Mouse (Mus musculus) cerebellum, adult 2 months (tissue): Measurements from ENCODE around the gene Pou5f1. TPM values are rescaled to one million over a fixed set of nuclear protein-coding genes. Genes with fewer than 3 reads are reported as not detected.

ENCODE experiments used
- DNase-seq, 2 experiments: peaks; one replicate each; pipeline ENCODE4 v3.0.0; 2021
- H3K27ac ChIP-seq: fragments of 200-500 bp; 2 replicates; pipeline ENCODE4 v1.5.1; 2012; ENCODE audit warnings: low read length, control low read depth, inconsistent platforms; ENCODE audit not compliant: insufficient read depth
- H3K27me3 ChIP-seq: fragments of 200-500 bp; 2 replicates; pipeline ENCODE4 v1.6.1; 2012; ENCODE audit warnings: inconsistent platforms, mild to moderate bottlenecking, low read length, moderate library complexity; ENCODE audit not compliant: control insufficient read depth, insufficient read depth
- H3K4me1 ChIP-seq: fragments of 200-500 bp; 2 replicates; pipeline ENCODE4 v1.6.1; 2011; ENCODE audit warnings: low read length; ENCODE audit not compliant: control insufficient read depth, insufficient read depth
- H3K4me3 ChIP-seq: fragments of 200-500 bp; replicated peaks from 2 replicates; pipeline ENCODE3; 2011; ENCODE audit warnings: mild to moderate bottlenecking, low read depth, low read length, control low read depth; ENCODE audit not compliant: insufficient read depth
- CTCF ChIP-seq: fragments of 200-500 bp; IDR thresholded peaks from 2 replicates; pipeline ENCODE4 v1.5.1; 2011; ENCODE audit warnings: low read depth, mild to moderate bottlenecking, control low read depth, low read length, moderate library complexity, borderline replicate concordance; ENCODE audit not compliant: insufficient read depth
- POLR2A ChIP-seq: fragments of 200-500 bp; IDR thresholded peaks from 2 replicates; pipeline ENCODE4 v1.6.1; 2011; ENCODE audit warnings: low read length, control low read depth, borderline replicate concordance; ENCODE audit not compliant: insufficient read depth
- WGBS: fragments of 180-500 bp; shearing (Covaris S2); methylation state at CpG from one replicate; pipeline ENCODE4 v1.1.7; 2018; 5-methylcytosine and 5-hydroxymethylcytosine counted together
- polyA plus RNA-seq: library from polyadenylated mRNA; depleted of rRNA; stranded (reverse); fragments of >200 nt; gene quantifications from 2 replicates; pipeline ENCODE4 v1.2.3, GENCODE M21; 2012

Gene Pou5f1
- polyA plus RNA-seq, 1 experiment, result not detected

- TF ChIP-seq POLR2A, result no peak
- no peak for TF ChIP-seq CTCF
- H3K27me3 ChIP-seq, result no peaks in the 10 kb centered on the region
- no peaks in the 10 kb centered on the region for H3K4me1 ChIP-seq
- H3K4me3 ChIP-seq, result peak within 1 kb of the TSS; percentile 73
- no peak within 1 kb of the TSS for H3K27ac ChIP-seq
- DNase-seq, result peak; percentile 93 to 95
- WGBS, result under 1% methylated on average over 67 of the region's 67 CpGs
These were observed 11.1 kb downstream of the Pou5f1 start, which contains the start of the genes Tcf19 and Cchcr1 for GRCm38 (mm10) chr17:35516652-35517500. Tcf19 (minus strand) TSS chr17:35516824. Cchcr1 (plus strand) TSS chr17:35517100.

GRCm38 (mm10) chr17:35517526-35517925 is 11.7 kb downstream of the Pou5f1 start:
- Histone ChIP-seq H3K27me3 (no peaks in the 10 kb centered on the region), H3K4me3 (no peak overlapping the region), H3K27ac (no peak overlapping the region), H3K4me1 (no peaks in the 10 kb centered on the region)
- TF ChIP-seq CTCF (no peak), POLR2A (no peak)
- peak in 1 of 2 experiments; percentile 21 for DNase-seq
- 3% methylated on average over 12 of the region's 12 CpGs for WGBS

- H3K27ac ChIP-seq, result no peak overlapping the region
- WGBS, result 22% methylated on average over 9 of the region's 9 CpGs
- no peak overlapping the region for H3K4me3 ChIP-seq
- no peaks in the 10 kb centered on the region for H3K27me3 ChIP-seq
- no peak for DNase-seq
- TF ChIP-seq CTCF (no peak), POLR2A (no peak)
- no peaks in the 10 kb centered on the region for H3K4me1 ChIP-seq
These were observed 18.5 kb downstream of the Pou5f1 start for GRCm38 (mm10) chr17:35524354-35524753.

- 72% methylated on average over 8 of the region's 8 CpGs for WGBS
- no peak for DNase-seq
- Histone ChIP-seq H3K4me3 (no peak overlapping the region), H3K4me1 (peaks cover 2% of the 10 kb centered on the region; the same call in 1 of the 2 replicates), H3K27ac (no peak overlapping the region), H3K27me3 (no peaks in the 10 kb centered on the region)
- TF ChIP-seq POLR2A (no peak), CTCF (no peak)
These were observed 20.8 kb downstream of the Pou5f1 start for GRCm38 (mm10) chr17:35526644-35527043.

GRCm38 (mm10) chr17:35532360-35532759 is 26.5 kb downstream of the Pou5f1 start:
- no peak for DNase-seq
- Histone ChIP-seq H3K27ac (no peak overlapping the region), H3K4me3 (no peak overlapping the region), H3K27me3 (no peaks in the 10 kb centered on the region), H3K4me1 (peaks cover 3% of the 10 kb centered on the region; the same call in 1 of the 2 replicates)
- 38% methylated on average over 3 of the region's 3 CpGs for WGBS
- no peak for TF ChIP-seq POLR2A
- TF ChIP-seq CTCF, result no peak

GRCm38 (mm10) chr17:35532901-35533300 is 27.1 kb downstream of the Pou5f1 start, which contains the start of gene Psors1c2:
Psors1c2 (plus strand) TSS chr17:35533201.
- 58% methylated on average over 7 of the region's 7 CpGs for WGBS
- no peak within 1 kb of the TSS for H3K4me3 ChIP-seq

GRCm38 (mm10) chr17:35534343-35534742 is 28.5 kb downstream of the Pou5f1 start:
- H3K4me3 ChIP-seq, result no peak overlapping the region
- WGBS, result 8% methylated on average over 6 of the region's 6 CpGs
- peaks cover 3% of the 10 kb centered on the region; the same call in 1 of the 2 replicates for H3K4me1 ChIP-seq
- DNase-seq, result peak; percentile 77 to 81
- TF ChIP-seq CTCF (peak; percentile 85), POLR2A (no peak)
- no peak overlapping the region for H3K27ac ChIP-seq
- H3K27me3 ChIP-seq, result no peaks in the 10 kb centered on the region

More at GRCm38 (mm10) chr17:35532901-35533300, 27.1 kb downstream of the Pou5f1 start, which contains the start of gene Psors1c2:
- no peaks in the 10 kb centered on the region for H3K27me3 ChIP-seq
- H3K27ac ChIP-seq, result no peak within 1 kb of the TSS
- H3K4me1 ChIP-seq, result peaks cover 3% of the 10 kb centered on the region; the same call in 1 of the 2 replicates
- DNase-seq, result no peak
- TF ChIP-seq CTCF (no peak), POLR2A (no peak)
